In the genomic region with DNA sequence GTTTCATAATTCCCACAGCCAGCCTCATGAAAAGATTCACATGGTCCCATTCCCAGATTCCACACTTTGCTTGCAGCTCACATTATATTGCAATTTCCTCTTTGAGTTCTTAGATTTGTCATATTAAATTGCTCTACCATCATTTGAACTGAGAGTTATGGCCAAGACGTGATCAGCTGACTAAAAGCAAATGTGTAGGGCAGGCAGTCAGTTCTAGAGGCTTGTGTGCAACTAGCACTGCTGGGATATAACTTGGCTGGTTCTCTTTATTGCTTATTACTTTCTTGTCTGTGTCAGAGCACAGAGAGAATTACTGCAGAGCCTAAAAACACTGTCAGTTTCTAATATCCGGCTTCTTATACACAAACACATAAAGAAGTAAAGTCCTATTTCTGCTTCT, we compare ENCODE assay signal across 25 mouse cellular contexts.
DNase-seq lines count a peak whose midpoint lies in the region; ATAC-seq lines count a peak whose summit lies in the region.
"Had no signal": no experiment of that assay in that cellular context is flagged by ENCODE, and none has a peak within 500 bp of the region (broad histone marks: within the 10 kb centered on the region; RNA-seq: fewer than 3 reads in every experiment).

No protein-coding gene starts in this region.

- H3K9ac ChIP-seq in limb, embryonic 13.5 days = no peak overlapping the region
- H3K9ac ChIP-seq in neural tube, embryonic 15.5 days (replicated peaks) = no peak overlapping the region
- H3K9ac ChIP-seq: embryonic facial prominence, embryonic 12.5 days; forebrain, embryonic 12.5 days; forebrain, embryonic 15.5 days; hindbrain, embryonic 12.5 days; hindbrain, embryonic 15.5 days had no signal

- peaks cover 14% of the 10 kb centered on the region; the same call in 1 of the 2 replicates for H3K4me1 ChIP-seq in limb, embryonic 13.5 days
- no peaks in the 10 kb centered on the region for H3K4me1 ChIP-seq in limb, embryonic 10.5 days
- peaks cover 4% of the 10 kb centered on the region; the same call in 1 of the 2 replicates for H3K4me1 ChIP-seq in neural tube, embryonic 15.5 days
- H3K4me1 ChIP-seq: embryonic facial prominence, embryonic 12.5 days; hindbrain, embryonic 12.5 days; hindbrain, embryonic 15.5 days had no signal

- no peaks in the 10 kb centered on the region for H3K27me3 ChIP-seq in limb, embryonic 13.5 days
- H3K27me3 ChIP-seq in limb, embryonic 10.5 days (ENCODE audit: low read depth, poor library complexity, severe bottlenecking) = no peaks in the 10 kb centered on the region
- H3K27me3 ChIP-seq in neural tube, embryonic 15.5 days (replicated peaks) = no peaks in the 10 kb centered on the region
- H3K27me3 ChIP-seq: CH12.LX; embryonic facial prominence, embryonic 12.5 days; forebrain, embryonic 12.5 days; forebrain, embryonic 15.5 days; hindbrain, embryonic 12.5 days; hindbrain, embryonic 15.5 days had no signal

- no peak overlapping the region for H3K4me3 ChIP-seq in limb, embryonic 13.5 days
- no peak overlapping the region for H3K4me3 ChIP-seq in limb, embryonic 10.5 days
- H3K4me3 ChIP-seq in neural tube, embryonic 15.5 days (replicated peaks) = no peak overlapping the region
- H3K4me3 ChIP-seq: embryonic facial prominence, embryonic 12.5 days; erythroblast, embryonic 14.5 days; forebrain, embryonic 12.5 days; forebrain, embryonic 15.5 days; gastrocnemius, adult 2 months; hindbrain, embryonic 12.5 days; hindbrain, embryonic 15.5 days had no signal

- no peak overlapping the region for H3K27ac ChIP-seq in limb, embryonic 13.5 days
- H3K27ac ChIP-seq in limb, embryonic 10.5 days = no peak overlapping the region
- no peak overlapping the region; the same call in 1 of the 2 replicates for H3K27ac ChIP-seq in neural tube, embryonic 15.5 days (replicated peaks)
- H3K27ac ChIP-seq: embryonic facial prominence, embryonic 12.5 days; forebrain, embryonic 12.5 days; forebrain, embryonic 15.5 days; gastrocnemius, adult 2 months; hindbrain, embryonic 12.5 days; hindbrain, embryonic 15.5 days had no signal

- H3K9me3 ChIP-seq in limb, embryonic 13.5 days = no peaks in the 10 kb centered on the region
- no peaks in the 10 kb centered on the region for H3K9me3 ChIP-seq in limb, embryonic 10.5 days (replicated peaks)
- no peaks in the 10 kb centered on the region for H3K9me3 ChIP-seq in neural tube, embryonic 15.5 days (replicated peaks)
- H3K9me3 ChIP-seq: embryonic facial prominence, embryonic 12.5 days; forebrain, embryonic 12.5 days; forebrain, embryonic 15.5 days; hindbrain, embryonic 12.5 days had no signal

- H3K4me2 ChIP-seq in limb, embryonic 13.5 days (replicated peaks) = no peak overlapping the region
- H3K4me2 ChIP-seq in neural tube, embryonic 15.5 days = peak overlapping the region; percentile 9; the same call in 1 of the 2 replicates
- H3K4me2 ChIP-seq: embryonic facial prominence, embryonic 12.5 days; forebrain, embryonic 12.5 days; forebrain, embryonic 15.5 days; heart, embryonic 11.5 days; hindbrain, embryonic 12.5 days; hindbrain, embryonic 15.5 days had no signal

- peak; percentile 27; the same call in 1 of the 2 replicates for ATAC-seq in frontal cortex, adult (ENCODE audit: low TSS enrichment)
- peak; percentile 87 for ATAC-seq in limb, embryonic 13.5 days (ENCODE audit: low FRiP score, low read depth)
- ATAC-seq in neural tube, embryonic 15.5 days (ENCODE audit: low FRiP score) = peak; percentile 45; the same call in 1 of the 2 replicates
- ATAC-seq: forebrain, embryonic 15.5 days; Patski had no signal

- WGBS in limb, embryonic 13.5 days = 54% methylated on average over 2 of the region's 2 CpGs
- 88% methylated on average over 2 of the region's 2 CpGs for WGBS in limb, embryonic 10.5 days
- 63% methylated on average over 2 of the region's 2 CpGs for WGBS in neural tube, embryonic 15.5 days

- no peak for DNase-seq in frontal cortex, postnatal 14 days (ENCODE audit: low spot score in 2 of 2)
- DNase-seq in limb, embryonic 10.5 days (ENCODE audit: low spot score) = no peak
- no peak for DNase-seq in neural tube, embryonic 10.5 days (ENCODE audit: extremely low spot score, low spot score)
- DNase-seq: adrenal gland, postnatal 10 days; adrenal gland, postnatal 36 days; B cell, adult 2 months; cerebellum, adult 18-20 months; cerebellum, adult 9-10 months; cerebellum, postnatal 14 days; gastrocnemius, adult 2 months; gastrocnemius, postnatal 14 days; heart, adult 11 months had no signal

- no peaks in the 10 kb centered on the region for H3K36me3 ChIP-seq in limb, embryonic 13.5 days
- no peaks in the 10 kb centered on the region for H3K36me3 ChIP-seq in limb, embryonic 10.5 days
- no peaks in the 10 kb centered on the region for H3K36me3 ChIP-seq in neural tube, embryonic 15.5 days
- H3K36me3 ChIP-seq: embryonic facial prominence, embryonic 12.5 days; forebrain, embryonic 12.5 days; forebrain, embryonic 15.5 days; G1E; hindbrain, embryonic 12.5 days; hindbrain, embryonic 15.5 days had no signal

Comparison
In these comparisons a context has a peak if more than half of its experiments do, and no peak if none do; other contexts are left out.
1. ATAC-seq: peak in every context shown above with its lines; median percentile 87 in limb, embryonic 13.5 days; 45 in neural tube, embryonic 15.5 days; 27 in frontal cortex, adult.